Mouse (Mus musculus) ES-Bruce4 (cell line): Measurements from ENCODE around the gene Ckap4.

Experiments
- CTCF ChIP-seq: IDR thresholded peaks from one replicate; pipeline ENCODE4 v1.8.1; 2011; ENCODE audit warnings: low read depth, low read length
- EP300 ChIP-seq: IDR thresholded peaks from 2 replicates; pipeline ENCODE4 v1.6.1; 2011; ENCODE audit warnings: low read depth, low read length; ENCODE audit not compliant: insufficient read depth

GRCm38 (mm10) chr10:84531576-84531975 is 2.3 kb downstream of the Ckap4 start:
- TF ChIP-seq EP300 (no peak), CTCF (no peak)
